In the genomic region with DNA sequence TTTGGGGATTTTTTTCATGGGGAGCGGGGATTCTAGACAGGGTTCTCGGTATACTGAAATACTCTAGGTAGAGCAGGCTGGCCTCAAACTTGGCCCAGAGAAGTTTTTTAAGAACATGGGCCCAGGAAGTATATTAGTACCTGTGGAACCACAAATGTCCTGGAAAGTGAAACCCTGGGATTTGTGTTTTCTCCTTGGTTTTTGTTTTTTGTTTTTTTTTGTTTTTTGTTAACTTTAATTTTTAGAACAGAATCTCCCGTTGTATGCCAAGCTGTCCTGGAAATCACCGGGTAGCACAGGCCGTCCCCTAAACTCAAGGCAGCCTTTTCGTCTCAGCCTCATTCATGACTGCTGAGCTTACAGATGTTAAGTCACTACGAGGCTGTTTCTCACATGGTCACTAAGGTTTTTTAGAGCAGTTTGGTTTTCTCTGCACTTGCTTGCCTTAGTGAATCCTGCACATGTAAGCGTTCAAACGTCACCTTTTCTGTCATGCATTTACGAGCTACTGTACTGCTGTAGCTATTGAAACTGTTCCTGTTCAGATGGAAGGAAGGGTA, we compare ENCODE assay signal across 7 mouse cellular contexts. TPM values are rescaled to one million over a fixed set of nuclear protein-coding genes. Genes with fewer than 3 reads are reported as not detected.
DNase-seq lines count a peak whose midpoint lies in the region; ATAC-seq and TF ChIP-seq lines count a peak whose summit lies in the region.

No protein-coding gene starts in this region.

- TF ChIP-seq CTCF in lung, embryonic 14.5 days (IDR thresholded peaks at IDR 0.05; ENCODE audit: low read depth): no peak
- TF ChIP-seq CTCF in small intestine, adult 2 months (IDR thresholded peaks at IDR 0.05; ENCODE audit: extremely low read depth, insufficient read length, insufficient replicate concordance, low read depth, low read length): no peak

- peak overlapping the region; percentile 98 for H3K27ac ChIP-seq in lung, embryonic 14.5 days (ENCODE audit: low read depth)
- H3K27ac ChIP-seq in embryonic facial prominence, embryonic 15.5 days (replicated peaks): peak overlapping the region; percentile 98
- H3K27ac ChIP-seq in limb, embryonic 10.5 days: peak overlapping the region; percentile 97
- H3K27ac ChIP-seq in small intestine, adult 2 months (ENCODE audit: insufficient read depth, low read depth, low read length): peak overlapping the region; percentile 96

- no peak for DNase-seq in lung, embryonic 14.5 days
- no peak for DNase-seq in lung, postnatal 36 days
- no peak for DNase-seq in limb, embryonic 10.5 days (ENCODE audit: low spot score)
- no peak for DNase-seq in thymus, postnatal 25 days

- peaks cover 11% of the 10 kb centered on the region for H3K4me1 ChIP-seq in lung, embryonic 14.5 days (ENCODE audit: insufficient read depth)
- H3K4me1 ChIP-seq in embryonic facial prominence, embryonic 15.5 days: peaks cover 35% of the 10 kb centered on the region
- H3K4me1 ChIP-seq in limb, embryonic 10.5 days: peaks cover 37% of the 10 kb centered on the region
- H3K4me1 ChIP-seq in small intestine, adult 2 months (ENCODE audit: control insufficient read depth, insufficient read depth, insufficient read length, low read length): peaks cover 11% of the 10 kb centered on the region; the same call in 1 of the 2 replicates

- TF ChIP-seq POLR2A in small intestine, adult 2 months (IDR thresholded peaks at IDR 0.05; ENCODE audit: low read depth, low read length): no peak

- peaks cover 14% of the 10 kb centered on the region for H3K36me3 ChIP-seq in lung, embryonic 14.5 days (ENCODE audit: insufficient read depth)
- 0 out of 2 replicates have a peak, but pooled peaks cover 4% of the 10 kb centered on the region for H3K36me3 ChIP-seq in embryonic facial prominence, embryonic 15.5 days
- peaks cover 20% of the 10 kb centered on the region for H3K36me3 ChIP-seq in limb, embryonic 10.5 days
- H3K36me3 ChIP-seq in small intestine, adult 2 months (ENCODE audit: control insufficient read depth, insufficient read depth, low read length): no peaks in the 10 kb centered on the region

- H3K4me2 ChIP-seq in lung, embryonic 14.5 days: peak overlapping the region; percentile 86
- H3K4me2 ChIP-seq in embryonic facial prominence, embryonic 15.5 days (replicated peaks): peak overlapping the region; percentile 56

- ATAC-seq in lung, embryonic 14.5 days (ENCODE audit: insufficient read depth): no peak
- ATAC-seq in embryonic facial prominence, embryonic 15.5 days (ENCODE audit: insufficient number of reproducible peaks, low FRiP score, low TSS enrichment, low read depth): no peak
- no peak for ATAC-seq in activated CD4-positive, CD25-positive, alpha-beta regulatory T cell, adult 4 months

- H3K9me3 ChIP-seq in lung, embryonic 14.5 days (ENCODE audit: low read depth, low read length): no peaks in the 10 kb centered on the region
- no peaks in the 10 kb centered on the region for H3K9me3 ChIP-seq in embryonic facial prominence, embryonic 15.5 days (replicated peaks)
- H3K9me3 ChIP-seq in limb, embryonic 10.5 days (replicated peaks): no peaks in the 10 kb centered on the region

- WGBS in lung, embryonic 14.5 days: 64% methylated on average over 10 of the region's 10 CpGs
- WGBS in embryonic facial prominence, embryonic 15.5 days: 70% methylated on average over 10 of the region's 10 CpGs
- 76% methylated on average over 10 of the region's 10 CpGs for whole genome bisulfite sequencing in limb, embryonic 10.5 days
- 76% methylated on average over 10 of the region's 10 CpGs for WGBS in small intestine, adult 2 months

- H3K4me3 ChIP-seq in lung, embryonic 14.5 days (ENCODE audit: low read depth, low read length): peak overlapping the region; percentile 69
- H3K4me3 ChIP-seq in embryonic facial prominence, embryonic 15.5 days (replicated peaks): peak overlapping the region; percentile 76
- peak overlapping the region; percentile 81 for H3K4me3 ChIP-seq in limb, embryonic 10.5 days
- no peak overlapping the region; the same call in 1 of the 2 replicates for H3K4me3 ChIP-seq in small intestine, adult 2 months (ENCODE audit: low read depth, low read length)

- H3K27me3 ChIP-seq in lung, embryonic 14.5 days (ENCODE audit: insufficient read depth, low read length): no peaks in the 10 kb centered on the region
- no peaks in the 10 kb centered on the region for H3K27me3 ChIP-seq in embryonic facial prominence, embryonic 15.5 days
- no peaks in the 10 kb centered on the region for H3K27me3 ChIP-seq in limb, embryonic 10.5 days (ENCODE audit: low read depth, poor library complexity, severe bottlenecking)
- H3K27me3 ChIP-seq in small intestine, adult 2 months (ENCODE audit: control insufficient read depth, insufficient read depth, low read length): no peaks in the 10 kb centered on the region

- H3K9ac ChIP-seq in lung, embryonic 14.5 days: peak overlapping the region; percentile 48
- peak overlapping the region; percentile 27; the same call in 1 of the 2 replicates for H3K9ac ChIP-seq in embryonic facial prominence, embryonic 15.5 days

RNA-seq across cellular contexts. Expression of a gene that starts 0.9 kb away (rescaled TPM):
- polyA plus RNA-seq in lung, embryonic 14.5 days (2014; fragmentation: Nextera tagmentation; extraction: Ambion mirVana): 262 and 268 TPM in 2 replicates
- polyA plus RNA-seq in embryonic facial prominence, embryonic 15.5 days (2015; fragmentation: Nextera tagmentation; extraction: Ambion mirVana): 191 and 208 TPM in 2 replicates
- polyA plus RNA-seq in limb, embryonic 10.5 days (2016; fragmentation: Nextera tagmentation; extraction: Ambion mirVana): 263 and 287 TPM in 2 replicates
- polyA plus RNA-seq in small intestine, adult 2 months (2012; rRNA removed): 10.0 and 22.1 TPM in 2 replicates
- polyA plus RNA-seq in activated CD4-positive, CD25-positive, alpha-beta regulatory T cell, adult 4 months (2017; shearing (Covaris generic)): 100 to 1,000 TPM; 205 to 236 TPM

RNA-seq across cellular contexts. Expression of a gene that starts 40.1 kb away (rescaled TPM):
- 5.7 and 7.0 TPM in 2 replicates for polyA plus RNA-seq in lung, embryonic 14.5 days (2014; fragmentation: Nextera tagmentation; extraction: Ambion mirVana)
- polyA plus RNA-seq in embryonic facial prominence, embryonic 15.5 days (2015; fragmentation: Nextera tagmentation; extraction: Ambion mirVana): 15.0 and 16.8 TPM in 2 replicates
- 2.9 and 4.7 TPM in 2 replicates for polyA plus RNA-seq in limb, embryonic 10.5 days (2016; fragmentation: Nextera tagmentation; extraction: Ambion mirVana)
- polyA plus RNA-seq in small intestine, adult 2 months (2012; rRNA removed): 5.2 and 6.5 TPM in 2 replicates
- under 1 TPM in 1 of 2 experiments, not detected in 1; 0.92 TPM for polyA plus RNA-seq in activated CD4-positive, CD25-positive, alpha-beta regulatory T cell, adult 4 months (2017; shearing (Covaris generic))

RNA-seq across cellular contexts. Expression of a gene that starts 52.7 kb away (rescaled TPM):
- polyA plus RNA-seq in lung, embryonic 14.5 days (2014; fragmentation: Nextera tagmentation; extraction: Ambion mirVana): 50.7 and 61.1 TPM in 2 replicates
- 59.9 and 60.4 TPM in 2 replicates for polyA plus RNA-seq in embryonic facial prominence, embryonic 15.5 days (2015; fragmentation: Nextera tagmentation; extraction: Ambion mirVana)
- 56.2 and 63.2 TPM in 2 replicates for polyA plus RNA-seq in limb, embryonic 10.5 days (2016; fragmentation: Nextera tagmentation; extraction: Ambion mirVana)
- polyA plus RNA-seq in small intestine, adult 2 months (2012; rRNA removed): 40.2 and 47.3 TPM in 2 replicates
- polyA plus RNA-seq in activated CD4-positive, CD25-positive, alpha-beta regulatory T cell, adult 4 months (2017; shearing (Covaris generic)): 1 to 10 TPM; 6.7 to 7.4 TPM

RNA-seq across cellular contexts. Expression of a gene that starts 55.9 kb away (rescaled TPM):
- 92.6 and 97.8 TPM in 2 replicates for polyA plus RNA-seq in lung, embryonic 14.5 days (2014; fragmentation: Nextera tagmentation; extraction: Ambion mirVana)
- polyA plus RNA-seq in embryonic facial prominence, embryonic 15.5 days (2015; fragmentation: Nextera tagmentation; extraction: Ambion mirVana): 84.3 and 94.6 TPM in 2 replicates
- 72.7 and 82.2 TPM in 2 replicates for polyA plus RNA-seq in limb, embryonic 10.5 days (2016; fragmentation: Nextera tagmentation; extraction: Ambion mirVana)
- 45.0 and 54.3 TPM in 2 replicates for polyA plus RNA-seq in small intestine, adult 2 months (2012; rRNA removed)
- 10 to 100 TPM; 18.8 to 19.0 TPM for polyA plus RNA-seq in activated CD4-positive, CD25-positive, alpha-beta regulatory T cell, adult 4 months (2017; shearing (Covaris generic))

RNA-seq across cellular contexts. Expression of a gene that starts 58.7 kb away (rescaled TPM):
- polyA plus RNA-seq in lung, embryonic 14.5 days (2014; fragmentation: Nextera tagmentation; extraction: Ambion mirVana): 26.7 and 28.9 TPM in 2 replicates
- polyA plus RNA-seq in embryonic facial prominence, embryonic 15.5 days (2015; fragmentation: Nextera tagmentation; extraction: Ambion mirVana): 124 and 132 TPM in 2 replicates
- 83.1 and 95.3 TPM in 2 replicates for polyA plus RNA-seq in limb, embryonic 10.5 days (2016; fragmentation: Nextera tagmentation; extraction: Ambion mirVana)
- 12.6 and 21.4 TPM in 2 replicates for polyA plus RNA-seq in small intestine, adult 2 months (2012; rRNA removed)
- 10 to 100 TPM; 57.1 to 80.8 TPM for polyA plus RNA-seq in activated CD4-positive, CD25-positive, alpha-beta regulatory T cell, adult 4 months (2017; shearing (Covaris generic))
